In genomic region chr1:58984586-58984985, GRCm38 (mm10) we compare ENCODE assay signal across 18 mouse cellular contexts.
"Had no signal": no experiment of that assay in that cellular context is flagged by ENCODE, and none has a peak within 500 bp of the region (broad histone marks: within the 10 kb centered on the region; RNA-seq: fewer than 3 reads in every experiment).

No protein-coding gene starts in this region.

- DNase-seq: lung, embryonic 14.5 days; lung, postnatal 10 days; lung, postnatal 4 days; midbrain, embryonic 14.5 days; retina, postnatal 1 day; right cerebral cortex, adult 18-20 months; right cerebral cortex, postnatal 25 days; right cerebral cortex, postnatal 4 days; thymus, adult 2 months; thymus, postnatal 25 days; thymus, postnatal 4 days had no signal

- H3K4me3 ChIP-seq: midbrain, embryonic 10.5 days; midbrain, embryonic 12.5 days; myocyte; neural tube, embryonic 13.5 days; neural tube, embryonic 15.5 days; stomach, embryonic 15.5 days had no signal

- H3K27ac ChIP-seq: midbrain, embryonic 10.5 days; midbrain, embryonic 12.5 days; neural tube, embryonic 13.5 days; neural tube, embryonic 15.5 days; stomach, embryonic 15.5 days; stomach, postnatal 0 days had no signal
